Mouse (Mus musculus) embryo, embryonic 9.5 days (tissue): ENCODE data around the gene 0610010K14Rik.

ENCODE experiments used
- DNase-seq: peaks from one replicate; pipeline ENCODE4 v3.0.0-alpha.2; 2017; ENCODE audit errors: extremely low spot score

The 0610010K14Rik gene

DNA sequence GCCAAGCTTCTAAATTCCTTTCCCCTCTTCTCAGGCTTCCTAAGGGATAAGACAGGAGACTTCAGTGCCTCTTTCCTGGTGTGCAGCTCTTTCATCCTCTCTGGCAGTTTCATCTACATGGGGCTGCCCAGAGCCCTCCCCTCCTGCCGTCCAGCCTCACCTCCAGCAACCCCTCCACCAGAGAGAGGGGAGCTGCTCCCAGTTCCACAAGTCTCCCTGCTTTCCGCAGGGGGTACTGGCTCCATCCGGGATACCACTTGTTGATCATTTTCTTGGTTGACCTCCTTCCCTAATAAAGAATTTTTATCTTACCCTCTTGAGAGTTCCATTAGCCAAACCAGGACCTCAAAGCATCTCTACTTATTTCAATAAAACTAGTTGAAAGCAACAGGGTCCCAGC is 21.6 kb downstream of the 0610010K14Rik start:
- no peak for DNase-seq

GRCm38 (mm10) chr11:70215301-70215700 is 22.4 kb downstream of the 0610010K14Rik start:
- DNase-seq, result peak; percentile 8

DNA sequence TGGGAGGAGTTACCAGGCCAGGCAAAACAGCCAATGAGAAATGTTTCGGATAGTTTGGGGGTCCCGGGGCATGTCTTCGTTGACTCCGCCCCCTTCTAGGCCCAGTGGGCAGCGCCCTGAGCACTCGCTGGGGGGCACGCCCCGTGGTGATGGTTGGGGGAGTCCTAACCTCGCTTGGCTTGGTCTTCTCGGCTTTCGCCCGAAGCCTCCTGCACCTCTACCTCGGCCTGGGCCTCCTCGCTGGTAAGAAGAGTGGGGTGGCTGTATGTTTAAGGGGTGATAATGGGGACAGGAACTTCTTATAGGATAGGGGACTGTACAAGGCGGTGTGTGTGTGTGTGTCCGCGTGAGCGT is 22.9 kb downstream of the 0610010K14Rik start:
- DNase-seq, result peak; percentile 47

GRCm38 (mm10) chr11:70214191-70214855 is 23.4 kb downstream of the 0610010K14Rik start:
- peak; percentile 51 for DNase-seq

- DNase-seq, result peak; percentile 1
These were observed 24.0 kb downstream of the 0610010K14Rik start for GRCm38 (mm10) chr11:70213736-70214135.

GRCm38 (mm10) chr11:70212896-70213295 is 24.8 kb downstream of the 0610010K14Rik start:
- peak; percentile 66 for DNase-seq

- DNase-seq, result peak; percentile 1
These were observed 25.3 kb downstream of the 0610010K14Rik start, which contains the start of gene Slc16a11 for GRCm38 (mm10) chr11:70212423-70212822. TSS of gene Slc16a11 (plus strand) at chr11:70212752.

DNA sequence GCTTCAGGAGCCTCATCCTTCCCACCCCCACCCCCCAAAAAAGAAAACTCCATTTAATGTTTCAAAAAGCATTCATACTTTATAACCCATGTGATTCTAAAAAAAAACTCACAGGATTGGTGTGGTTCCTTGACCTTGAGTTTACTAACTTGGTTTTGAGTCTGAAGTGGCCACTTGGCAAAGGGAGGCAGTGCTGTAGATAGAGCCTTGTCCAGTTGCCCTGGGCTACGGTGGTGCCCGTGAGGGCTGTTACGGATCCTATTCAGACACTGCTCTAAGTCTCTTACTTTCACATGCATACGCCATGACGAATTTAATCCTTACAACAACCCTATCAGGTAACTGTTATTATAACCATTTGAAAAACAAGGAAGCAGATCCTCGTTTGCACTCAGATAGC is 25.7 kb downstream of the 0610010K14Rik start:
- no peak for DNase-seq

GRCm38 (mm10) chr11:70210681-70211080 is 27.0 kb downstream of the 0610010K14Rik start:
- DNase-seq, result no peak

GRCm38 (mm10) chr11:70208778-70209388 is 28.8 kb downstream of the 0610010K14Rik start:
- DNase-seq, result no peak

DNA sequence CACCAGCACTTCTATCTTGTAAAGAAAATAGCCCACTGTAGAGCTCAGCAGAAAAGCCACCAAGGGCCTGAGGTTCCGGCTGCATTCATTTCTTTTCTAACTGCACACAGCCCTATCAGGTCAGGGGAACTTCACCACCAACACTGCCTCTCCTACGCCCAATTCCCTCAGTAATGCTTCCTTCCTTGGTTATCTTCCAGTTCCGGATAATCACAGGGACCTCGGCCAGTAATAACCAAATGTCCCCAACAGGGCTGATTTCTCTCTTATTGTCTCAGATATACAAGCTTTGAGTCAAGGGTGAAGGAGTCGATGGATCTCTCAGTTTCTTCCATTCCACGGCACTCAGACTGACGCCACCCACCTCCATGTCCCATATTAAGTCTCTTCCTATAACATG is 30.4 kb downstream of the 0610010K14Rik start:
- DNase-seq, result no peak

- DNase-seq, result no peak
These were observed 30.9 kb downstream of the 0610010K14Rik start for GRCm38 (mm10) chr11:70206801-70207200.

GRCm38 (mm10) chr11:70201691-70202090 is 36.0 kb downstream of the 0610010K14Rik start:
- peak; percentile 78 for DNase-seq

GRCm38 (mm10) chr11:70200036-70200608 is 37.6 kb downstream of the 0610010K14Rik start:
- no peak for DNase-seq

- no peak for DNase-seq
These were observed 38.6 kb downstream of the 0610010K14Rik start for GRCm38 (mm10) chr11:70199107-70199506.

DNA sequence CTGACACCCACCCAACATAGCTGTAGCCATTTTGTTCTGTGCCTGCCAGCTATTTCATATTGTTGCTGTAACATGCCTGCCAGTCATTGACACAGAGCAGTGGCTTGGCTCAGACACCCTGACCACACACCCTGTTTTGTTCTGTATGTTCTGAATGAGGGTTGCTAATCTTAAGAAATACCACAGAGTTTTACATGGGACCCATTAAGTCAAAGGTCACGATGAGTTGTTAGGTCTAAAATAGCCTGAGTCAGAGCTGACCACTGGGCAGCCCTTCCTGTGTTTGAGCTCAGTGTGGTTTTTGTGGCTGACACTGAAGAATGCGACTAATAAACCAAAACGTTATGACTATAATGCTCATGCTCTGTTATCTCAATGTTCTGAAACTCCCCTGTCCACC is 39.4 kb downstream of the 0610010K14Rik start:
- no peak for DNase-seq

- DNase-seq, result no peak
These were observed 44.1 kb downstream of the 0610010K14Rik start for GRCm38 (mm10) chr11:70193354-70194285.

DNA sequence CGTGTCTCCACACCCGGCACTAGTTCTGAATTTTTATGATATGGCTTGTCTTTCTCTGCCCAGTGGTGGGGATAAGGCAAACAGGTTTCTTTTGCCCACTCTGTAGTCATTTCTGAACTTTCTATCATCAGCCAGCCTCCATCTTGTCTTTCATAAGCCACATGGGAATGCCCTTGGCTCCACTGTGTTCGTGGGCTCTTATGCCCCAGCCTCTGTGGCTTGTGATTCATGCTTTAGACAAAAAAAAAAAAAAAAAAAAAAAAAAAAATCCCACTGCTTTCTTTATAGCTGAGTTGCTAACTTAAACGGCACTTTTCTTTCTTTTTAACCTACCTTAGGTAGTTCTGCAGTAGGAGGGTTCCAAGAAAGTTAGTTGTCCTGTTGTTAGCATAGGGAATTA is 45.6 kb downstream of the 0610010K14Rik start:
- no peak for DNase-seq

GRCm38 (mm10) chr11:70191188-70191587 is 46.5 kb downstream of the 0610010K14Rik start:
- DNase-seq, result no peak

GRCm38 (mm10) chr11:70189319-70190134 is 48.2 kb downstream of the 0610010K14Rik start:
- DNase-seq, result no peak
